Mouse (Mus musculus) heart, adult 2 months (tissue): ENCODE data around the gene Pum2.

Source experiments
- CTCF ChIP-seq: fragments of 200-600 bp; IDR thresholded peaks from 2 replicates; pipeline ENCODE4 v1.8.1; 2022; ENCODE audit warnings: antibody characterized with exemption, mild to moderate bottlenecking, moderate library complexity
- EP300 ChIP-seq: fragments of 200-500 bp; IDR thresholded peaks from 2 replicates; pipeline ENCODE4 v1.6.1; 2011; ENCODE audit warnings: low read depth, low read length, control low read depth; ENCODE audit not compliant: insufficient read depth
- POLR2A ChIP-seq: fragments of 200-500 bp; IDR thresholded peaks from 2 replicates; pipeline ENCODE4 v1.6.1; 2011; ENCODE audit warnings: mild to moderate bottlenecking, low read depth, low read length, control low read depth; ENCODE audit not compliant: insufficient read depth

DNA sequence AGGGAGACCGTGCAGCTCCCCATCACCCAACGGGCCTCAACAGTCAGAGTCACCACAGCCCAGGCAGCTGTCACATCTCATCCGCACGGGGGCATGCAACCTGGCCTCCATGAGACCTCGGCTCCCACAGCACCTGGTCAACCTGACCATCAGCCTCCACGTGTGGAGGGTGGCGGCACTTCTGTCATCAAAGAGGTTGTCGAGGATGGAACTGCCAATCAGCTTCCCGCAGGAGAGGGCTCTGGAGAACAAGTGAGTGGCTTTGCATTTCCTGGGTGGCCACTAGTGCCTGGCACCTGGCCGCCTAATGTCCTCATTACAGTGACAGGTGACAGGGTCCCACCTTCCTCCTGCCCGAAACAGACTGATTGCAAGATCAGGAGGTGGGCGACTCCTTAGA, 116.7 kb downstream of the Pum2 start:
- TF ChIP-seq CTCF = no peak
- no peak for TF ChIP-seq POLR2A
- no peak for TF ChIP-seq EP300
